Mouse (Mus musculus) kidney, adult 8-10 months (tissue): ENCODE data around the gene Nrxn3.

ENCODE experiments used
- DNase-seq, 2 experiments: peaks; one replicate each; pipeline ENCODE4 v3.0.0; 2022

Nrxn3 gene

GRCm38 (mm10) chr12:89073167-89073743 lies 350.6 kb downstream of the Nrxn3 start:
- no peak for DNase-seq

GRCm38 (mm10) chr12:89074551-89075295 lies 352.0 kb downstream of the Nrxn3 start:
- DNase-seq, result no peak

- DNase-seq, result no peak
These were observed 371.3 kb downstream of the Nrxn3 start for GRCm38 (mm10) chr12:89093806-89094479.

- DNase-seq, result no peak
These were observed 374.9 kb downstream of the Nrxn3 start for GRCm38 (mm10) chr12:89097561-89097960.

GRCm38 (mm10) chr12:89106029-89106733 lies 383.5 kb downstream of the Nrxn3 start:
- DNase-seq, result peak; percentile 20 to 68

GRCm38 (mm10) chr12:89106881-89107584 lies 384.4 kb downstream of the Nrxn3 start:
- peak in 1 of 2 experiments; percentile 2 for DNase-seq

- no peak for DNase-seq
These were observed 387.2 kb downstream of the Nrxn3 start for GRCm38 (mm10) chr12:89109779-89110335.

- DNase-seq, result no peak
These were observed 405.9 kb downstream of the Nrxn3 start for GRCm38 (mm10) chr12:89128602-89129001.

GRCm38 (mm10) chr12:89129139-89129907 lies 406.6 kb downstream of the Nrxn3 start:
- DNase-seq, result no peak

- DNase-seq, result peak; percentile 4 to 34
These were observed 411.7 kb downstream of the Nrxn3 start for GRCm38 (mm10) chr12:89134333-89134732.

- no peak for DNase-seq
These were observed 412.2 kb downstream of the Nrxn3 start for GRCm38 (mm10) chr12:89134774-89135307.

GRCm38 (mm10) chr12:89148974-89149411 lies 426.3 kb downstream of the Nrxn3 start:
- DNase-seq, result no peak

GRCm38 (mm10) chr12:89149455-89149854 lies 426.8 kb downstream of the Nrxn3 start:
- no peak for DNase-seq

- no peak for DNase-seq
These were observed 433.5 kb downstream of the Nrxn3 start for GRCm38 (mm10) chr12:89156086-89156757.

GRCm38 (mm10) chr12:89159353-89159752 lies 436.7 kb downstream of the Nrxn3 start:
- DNase-seq, result no peak

- DNase-seq, result no peak
These were observed 451.9 kb downstream of the Nrxn3 start for GRCm38 (mm10) chr12:89174306-89175159.

GRCm38 (mm10) chr12:89179970-89180666 lies 457.4 kb downstream of the Nrxn3 start:
- DNase-seq, result no peak

- no peak for DNase-seq
These were observed 458.5 kb downstream of the Nrxn3 start for GRCm38 (mm10) chr12:89181157-89181561.
